Mouse (Mus musculus): ENCODE results near the gene Tns1.

GRCm38 (mm10) chr1:74025227-74025626, 99.0 kb downstream of the Tns1 start:
- no peak for TF ChIP-seq POLR2A (IDR thresholded peaks at IDR 0.05; ENCODE audit: control insufficient read depth, extremely low read depth, insufficient read depth, low read length, poor library complexity)
- TF ChIP-seq CTCF (IDR thresholded peaks at IDR 0.05; ENCODE audit: borderline replicate concordance, control insufficient read depth, extremely low read depth, insufficient read depth, low read length, poor library complexity), result no peak
